Mouse (Mus musculus) MEL (cell line): ENCODE data around the gene Caly. TPM values are rescaled to one million over a fixed set of nuclear protein-coding genes. Genes with fewer than 3 reads are reported as not detected.

Experiments used
- DNase-seq: peaks from one replicate; pipeline ENCODE4 v3.0.0; 2011; ENCODE audit warnings: low read depth, low spot score
- H3K27ac ChIP-seq: 2 replicates; pipeline ENCODE4 v1.5.1; 2012; ENCODE audit warnings: low read depth, mild to moderate bottlenecking, control low read depth, low read length, moderate library complexity; ENCODE audit not compliant: control insufficient read depth
- H3K27me3 ChIP-seq, 2 experiments: fragments of 150-350 bp in 1 of 2; sonication (generic) in 1 of 2; 2 replicates each; pipeline ENCODE4 v1.6.1; 2012; ENCODE audit warnings: low read length in 2 of 2, mild to moderate bottlenecking in 2 of 2, improper control_type of control experiment in 1 of 2, moderate library complexity in 1 of 2; ENCODE audit not compliant: insufficient read depth in 2 of 2, control insufficient read depth in 1 of 2
- H3K36me3 ChIP-seq, 2 experiments: 2 replicates each; pipeline ENCODE4 v1.6.1; 2012 to 2014; ENCODE audit warnings: low read length in 2 of 2, improper control_type of control experiment in 1 of 2, inconsistent platforms in 1 of 2, mild to moderate bottlenecking in 1 of 2; ENCODE audit not compliant: insufficient read depth in 2 of 2, control insufficient read depth in 1 of 2
- H3K4me1 ChIP-seq, 2 experiments: fragments of 150-350 bp in 1 of 2; sonication (generic) in 1 of 2; 2 replicates each; pipeline ENCODE4 v1.6.1; 2012; ENCODE audit warnings: low read length in 2 of 2, improper control_type of control experiment in 1 of 2, mild to moderate bottlenecking in 1 of 2; ENCODE audit not compliant: insufficient read depth in 2 of 2, control insufficient read depth in 1 of 2
- H3K4me3 ChIP-seq, 2 experiments: fragments of 150-350 bp in 1 of 2; sonication (generic) in 1 of 2; 2 replicates each; pipeline ENCODE4 v1.5.1; 2012; ENCODE audit warnings: low read depth in 2 of 2, low read length in 2 of 2, mild to moderate bottlenecking in 2 of 2, moderate library complexity in 2 of 2, control low read depth in 1 of 2, improper control_type of control experiment in 1 of 2; ENCODE audit not compliant: control insufficient read depth in 1 of 2, insufficient read depth in 1 of 2
- H3K79me2 ChIP-seq: 2 replicates; pipeline ENCODE4 v1.6.1; 2012; ENCODE audit warnings: mild to moderate bottlenecking, low read length, moderate library complexity; ENCODE audit not compliant: control insufficient read depth, poor library complexity, insufficient read depth
- H3K9ac ChIP-seq: 2 replicates; pipeline ENCODE4 v1.6.1; 2012; ENCODE audit warnings: low read depth, mild to moderate bottlenecking, control low read depth, low read length, moderate library complexity; ENCODE audit not compliant: control insufficient read depth, poor library complexity, severe bottlenecking
- H3K9me3 ChIP-seq: fragments of 150-350 bp; sonication (generic); replicated peaks from 2 replicates; pipeline ENCODE4 v1.6.1; 2012; ENCODE audit warnings: mild to moderate bottlenecking, low read length, improper control_type of control experiment, moderate library complexity; ENCODE audit not compliant: insufficient read depth
- E2F4 ChIP-seq: IDR thresholded peaks from 2 replicates; pipeline ENCODE4 v1.6.1; 2011; ENCODE audit warnings: low read depth, low read length, improper control_type of control experiment, borderline replicate concordance
- EP300 ChIP-seq, 2 experiments: IDR thresholded peaks; 2 replicates each; pipeline ENCODE4 v1.6.1; 2011; ENCODE audit warnings: improper control_type of control experiment in 2 of 2, low read length in 2 of 2, low read depth in 1 of 2, mild to moderate bottlenecking in 1 of 2
- ETS1 ChIP-seq: IDR thresholded peaks from 2 replicates; pipeline ENCODE4 v1.6.1; 2012; ENCODE audit warnings: low read depth, mild to moderate bottlenecking, inconsistent platforms, low read length, improper control_type of control experiment, moderate library complexity
- GATA1 ChIP-seq: IDR thresholded peaks from 2 replicates; pipeline ENCODE4 v1.6.1; 2011; ENCODE audit warnings: low read depth, low read length, improper control_type of control experiment
- JUND ChIP-seq: IDR thresholded peaks from 2 replicates; pipeline ENCODE4 v1.6.1; 2011; ENCODE audit warnings: low read depth, mild to moderate bottlenecking, improper control_type of control experiment, low read length
- MAX ChIP-seq: IDR thresholded peaks from 2 replicates; pipeline ENCODE4 v1.6.1; 2011; ENCODE audit warnings: low read length, improper control_type of control experiment
- MAZ ChIP-seq: IDR thresholded peaks from 2 replicates; pipeline ENCODE4 v1.6.1; 2012; ENCODE audit warnings: low read depth, mild to moderate bottlenecking, inconsistent platforms, low read length, improper control_type of control experiment
- MEF2A ChIP-seq: IDR thresholded peaks from 2 replicates; pipeline ENCODE4 v1.6.1; 2014; ENCODE audit warnings: low read depth, mild to moderate bottlenecking, inconsistent platforms, low read length, improper control_type of control experiment; ENCODE audit not compliant: poor library complexity, insufficient replicate concordance, severe bottlenecking; ENCODE audit errors: extremely low read depth
- MXI1 ChIP-seq: IDR thresholded peaks from 2 replicates; pipeline ENCODE4 v1.6.1; 2011; ENCODE audit warnings: mild to moderate bottlenecking, low read depth, low read length, improper control_type of control experiment
- MYB ChIP-seq: IDR thresholded peaks from 2 replicates; pipeline ENCODE4 v1.6.1; 2011; ENCODE audit warnings: mild to moderate bottlenecking, low read depth, low read length, improper control_type of control experiment
- MYC ChIP-seq: IDR thresholded peaks from 2 replicates; pipeline ENCODE4 v1.6.1; 2011; ENCODE audit warnings: low read depth, mild to moderate bottlenecking, low read length, improper control_type of control experiment, moderate library complexity
- NELFE ChIP-seq: IDR thresholded peaks from 2 replicates; pipeline ENCODE4 v1.6.1; 2011; ENCODE audit warnings: low read depth, low read length, improper control_type of control experiment
- NRF1 ChIP-seq: IDR thresholded peaks from 2 replicates; pipeline ENCODE4 v1.6.1; 2014; ENCODE audit warnings: low read depth, mild to moderate bottlenecking, inconsistent platforms, low read length, improper control_type of control experiment, moderate library complexity; ENCODE audit not compliant: poor library complexity, insufficient read depth, severe bottlenecking
- POLR2AphosphoS5 ChIP-seq: IDR thresholded peaks from 2 replicates; pipeline ENCODE4 v1.6.1; 2012; ENCODE audit warnings: low read depth, borderline replicate concordance, mild to moderate bottlenecking, inconsistent platforms, low read length, moderate library complexity, mixed read lengths
- RCOR1 ChIP-seq: IDR thresholded peaks from 2 replicates; pipeline ENCODE4 v1.6.1; 2012; ENCODE audit warnings: low read depth, mild to moderate bottlenecking, inconsistent platforms, low read length, improper control_type of control experiment
- TBP ChIP-seq: IDR thresholded peaks from 2 replicates; pipeline ENCODE4 v1.8.0; 2011; ENCODE audit warnings: low read depth, low read length, improper control_type of control experiment
- TCF12 ChIP-seq: IDR thresholded peaks from 2 replicates; pipeline ENCODE4 v1.6.1; 2014; ENCODE audit warnings: low read depth, mild to moderate bottlenecking, inconsistent platforms, low read length, improper control_type of control experiment, moderate library complexity
- USF1 ChIP-seq: IDR thresholded peaks from 2 replicates; pipeline ENCODE4 v1.6.1; 2014; ENCODE audit warnings: low read depth, mild to moderate bottlenecking, inconsistent platforms, low read length, improper control_type of control experiment, moderate library complexity
- ZC3H11A ChIP-seq: IDR thresholded peaks from 2 replicates; pipeline ENCODE4 v1.6.1; 2012; ENCODE audit warnings: low read depth, mild to moderate bottlenecking, inconsistent platforms, low read length, improper control_type of control experiment
- polyA plus RNA-seq, 2 experiments: library from polyadenylated mRNA; stranded (reverse) in 1 of 2; unstranded in 1 of 2; fragments of >175 nt in 1 of 2; fragments of >200 nt in 1 of 2; gene quantifications; 2 replicates each; pipeline versions ENCODE4 v1.2.1 to v1.2.4; 2012; ENCODE audit warnings: low replicate concordance in 2 of 2, low read depth in 1 of 2; ENCODE audit not compliant: insufficient read length in 2 of 2, insufficient read depth in 1 of 2, missing spikeins in 1 of 2
- total RNA-seq: library from RNA; depleted of rRNA; stranded (reverse); fragments of 300-350 nt; gene quantifications from 2 replicates; pipeline ENCODE4 v1.2.3, GENCODE M21; 2012

Gene Caly
- total and polyA plus RNA-seq, 3 experiments: 0.11 TPM; not detected in 2

- Histone ChIP-seq H3K27ac (no peak overlapping the region), H3K79me2 (no peaks in the 10 kb centered on the region), H3K9ac (no peak overlapping the region), H3K36me3 (no peaks in the 10 kb centered on the region)
- TF ChIP-seq MEF2A (no peak), MAZ (no peak)
- TF ChIP-seq, all 39 proteins: peak for 0
- H3K9me3 ChIP-seq: no peaks in the 10 kb centered on the region
- no peaks in the 10 kb centered on the region for H3K4me1 ChIP-seq
- DNase-seq: no peak
- H3K4me3 ChIP-seq: no peak overlapping the region
- no peaks in the 10 kb centered on the region; a peak in 1 of 4 replicates for H3K27me3 ChIP-seq
These were observed 21.2 kb downstream of the Caly start for GRCm38 (mm10) chr7:140060936-140061831.

GRCm38 (mm10) chr7:140059601-140060000 is 22.7 kb downstream of the Caly start:
- no peak overlapping the region for H3K9ac ChIP-seq
- DNase-seq: no peak
- H3K36me3 ChIP-seq: no peaks in the 10 kb centered on the region
- H3K4me3 ChIP-seq: no peak overlapping the region
- H3K9me3 ChIP-seq: no peaks in the 10 kb centered on the region
- H3K27ac ChIP-seq: no peak overlapping the region
- TF ChIP-seq ZC3H11A: no peak
- no peak for TF ChIP-seq MYC
- no peaks in the 10 kb centered on the region for H3K4me1 ChIP-seq
- no peaks in the 10 kb centered on the region for H3K79me2 ChIP-seq
- no peaks in the 10 kb centered on the region; a peak in 1 of 4 replicates for H3K27me3 ChIP-seq

- DNase-seq: no peak
- H3K9ac ChIP-seq: no peak overlapping the region
These were observed 23.8 kb downstream of the Caly start for GRCm38 (mm10) chr7:140058528-140058927.

More at GRCm38 (mm10) chr7:140058528-140058927, 23.8 kb downstream of the Caly start:
- TF ChIP-seq MYB (no peak), POLR2AphosphoS5 (no peak), MXI1 (no peak), E2F4 (no peak), GATA1 (no peak), RCOR1 (no peak), MAZ (no peak), NELFE (no peak), USF1 (no peak), TCF12 (no peak), NRF1 (no peak), TBP (no peak), ZC3H11A (no peak), MAX (no peak), ETS1 (no peak), JUND (no peak), EP300 (IDR thresholded peaks at IDR 0.05; ENCODE audit: low read depth in 1 of 2, low read length in 2 of 2) (no peak)
- Histone ChIP-seq H3K27me3 (no peaks in the 10 kb centered on the region; a peak in 1 of 4 replicates), H3K4me1 (no peaks in the 10 kb centered on the region), H3K27ac (no peak overlapping the region), H3K36me3 (no peaks in the 10 kb centered on the region), H3K4me3 (no peak overlapping the region), H3K9me3 (no peaks in the 10 kb centered on the region), H3K79me2 (no peaks in the 10 kb centered on the region)
